Mouse (Mus musculus): ENCODE results near the gene 1810043G02Rik. TPM values are rescaled to one million over a fixed set of nuclear protein-coding genes. Genes with fewer than 3 reads are reported as not detected.
"Not testable (repeated sequence)": the region's sequence is repeated elsewhere in the genome, so short reads cannot be mapped to it uniquely, and the experiment has no call there.

The 1810043G02Rik gene
- total RNA-seq (2021) = 10 to 100 TPM in 1 of 2 experiments, 1 to 10 TPM in 1; 8.1 to 10.2 TPM
- long read RNA-seq, experiment 1, partial matches to known transcripts = 0 of 1 reads
- long read RNA-seq, experiment 1, other reads (novel, unspliced or antisense) = 1 of 1 reads
- long read RNA-seq, experiment 2 = 0 reads

GRCm38 (mm10) chr10:77978351-77979350, at the start of gene 1810043G02Rik:
Gene 1810043G02Rik (plus strand): TSS chr10:77978524.
- peak; percentile 100 for DNase-seq
- intact Hi-C loops (cut with DNase I) = no loop called here

DNA sequence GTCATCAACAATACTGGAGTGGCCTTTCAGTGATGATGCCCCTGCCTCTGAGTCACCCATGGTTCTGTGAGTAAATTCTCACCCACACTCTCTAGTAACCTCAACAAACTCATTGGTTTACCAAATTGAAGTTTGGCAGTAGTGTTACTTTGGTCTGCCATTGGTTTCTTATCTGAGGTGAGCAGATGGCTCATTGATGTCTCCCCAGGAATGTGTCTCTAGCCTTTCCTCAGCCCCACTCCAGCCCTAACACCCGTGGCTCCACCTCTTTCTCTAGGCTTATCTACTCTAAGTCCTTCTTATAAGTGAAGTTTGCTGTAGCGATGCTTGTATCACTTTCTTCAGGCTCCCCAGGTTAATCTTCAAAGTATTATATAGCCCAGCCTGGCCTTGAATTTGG, 38.6 kb upstream of the 1810043G02Rik start:
- intact Hi-C loops (cut with DNase I) = no loop called here

DNA sequence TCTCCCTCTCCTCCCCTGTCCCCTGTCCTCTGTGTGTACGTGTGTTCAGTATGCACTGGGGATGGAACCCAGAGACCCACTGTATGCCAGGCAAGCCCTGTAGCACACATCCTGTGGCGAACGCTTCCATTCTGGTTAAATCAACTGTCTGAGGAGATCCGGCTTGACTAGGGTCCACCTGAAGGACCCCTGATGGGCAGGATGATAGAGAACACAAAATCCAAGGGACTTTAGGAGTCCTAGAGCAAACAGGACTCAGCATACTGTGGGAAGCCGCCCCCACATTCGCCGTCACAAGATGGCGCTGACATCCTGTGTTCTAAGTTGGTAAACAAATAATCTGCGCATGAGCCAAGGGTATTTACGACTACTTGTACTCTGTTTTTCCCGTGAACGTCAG, 27.9 kb upstream of the 1810043G02Rik start:
- DNase-seq; intact Hi-C loops (cut with DNase I): not testable (repeated sequence)

More for the DNA sequence above, 38.6 kb upstream of the 1810043G02Rik start:
- no peak for DNase-seq

- DNase-seq = no peak
- intact Hi-C loops (cut with DNase I) = no loop called here
These were observed 15.6 kb upstream of the 1810043G02Rik start for GRCm38 (mm10) chr10:77962725-77963124.

GRCm38 (mm10) chr10:77963971-77964370, 14.4 kb upstream of the 1810043G02Rik start:
- intact Hi-C loops (cut with DNase I) = no loop called here

DNA sequence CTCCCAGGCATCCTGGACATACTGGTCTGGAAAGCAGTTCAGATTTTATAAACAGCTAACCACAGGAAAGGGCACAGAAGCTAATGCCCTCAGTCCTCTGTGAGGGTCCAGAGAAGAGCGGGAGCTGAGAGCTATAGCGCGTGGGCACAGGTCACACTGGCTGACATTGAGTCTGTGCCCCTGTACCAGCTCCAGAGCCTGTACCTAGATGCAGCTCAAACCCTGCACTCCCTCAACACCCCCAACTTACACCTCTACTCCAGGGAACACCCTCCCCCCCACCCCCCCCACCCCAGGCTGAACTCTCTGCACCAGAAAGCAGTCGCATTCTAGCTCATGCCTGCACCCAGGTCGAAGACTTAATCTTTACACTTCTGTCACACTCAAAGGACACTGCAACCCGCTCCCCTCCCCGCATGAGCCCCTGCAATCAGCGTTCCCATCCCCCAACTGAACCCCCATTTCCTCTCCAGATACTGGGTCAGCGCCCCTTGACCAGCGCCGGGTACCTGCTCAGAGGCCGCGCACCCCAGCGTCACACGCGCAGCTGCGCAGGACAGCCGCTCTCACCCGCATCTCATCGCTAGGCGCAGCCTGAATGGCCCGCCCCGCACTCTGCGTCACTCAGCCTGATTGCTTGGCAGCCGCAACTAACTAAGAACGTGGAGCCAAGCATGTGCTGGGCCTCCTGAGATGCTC, 8.9 kb upstream of the 1810043G02Rik start:
- peak; percentile 47 to 56 for DNase-seq
- intact Hi-C loops (cut with DNase I) = no loop called here

More at GRCm38 (mm10) chr10:77963971-77964370, 14.4 kb upstream of the 1810043G02Rik start:
- DNase-seq = no peak

GRCm38 (mm10) chr10:77969973-77970325, 8.4 kb upstream of the 1810043G02Rik start:
- DNase-seq = no peak
- intact Hi-C loops (cut with DNase I) = no loop called here

GRCm38 (mm10) chr10:77970481-77970880, 7.8 kb upstream of the 1810043G02Rik start, which contains the start of gene Trpm2:
Gene Trpm2 (minus strand): TSS chr10:77970563.
- intact Hi-C loops (cut with DNase I) = no loop called here
- DNase-seq = no peak

GRCm38 (mm10) chr10:77971191-77971590, 7.1 kb upstream of the 1810043G02Rik start:
- DNase-seq = no peak
- intact Hi-C loops (cut with DNase I) = no loop called here

DNA sequence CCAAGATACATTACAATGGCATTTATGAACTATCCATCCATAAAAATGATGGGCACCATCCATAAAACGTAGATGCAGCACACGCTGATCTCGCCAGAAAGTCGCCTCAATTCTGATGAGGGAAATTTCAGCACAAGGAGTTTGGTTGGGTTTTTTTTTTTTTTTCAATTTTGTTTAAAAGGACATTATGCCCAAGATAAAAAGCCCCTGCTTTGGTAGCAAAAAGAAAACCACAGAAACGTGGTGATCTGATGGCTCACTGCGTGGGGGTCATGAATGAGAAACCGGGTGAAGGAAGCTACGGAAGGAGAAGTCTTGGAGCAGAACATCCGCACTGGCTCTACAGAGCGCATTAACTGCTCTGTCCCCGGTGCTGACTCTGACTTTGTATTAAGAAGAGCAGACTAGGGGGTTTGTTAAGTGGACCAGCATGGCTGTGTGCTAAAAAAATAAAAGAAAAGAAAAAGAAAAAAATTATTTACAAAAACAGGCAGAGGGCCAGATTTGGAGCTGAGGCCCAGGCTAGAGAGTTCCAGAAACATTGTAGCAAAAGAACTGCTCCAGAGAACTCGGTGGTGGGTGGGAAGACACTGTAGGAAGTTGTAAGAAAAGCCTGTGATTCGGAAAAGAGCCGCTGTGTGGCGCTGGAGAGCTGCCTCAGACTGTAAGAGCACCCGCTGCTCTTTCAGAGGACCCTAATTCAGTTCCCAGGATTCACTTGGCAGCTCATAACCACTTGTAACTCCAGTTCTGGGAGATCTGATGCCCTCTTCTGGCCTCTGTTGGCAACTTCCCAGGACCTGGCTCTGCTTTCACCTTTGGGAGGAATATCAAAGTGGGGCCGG, 6.4 kb upstream of the 1810043G02Rik start:
- intact Hi-C loops (cut with DNase I) = no loop called here
- no peak for DNase-seq

- intact Hi-C loops (cut with DNase I) = no loop called here
- DNase-seq = no peak
These were observed 4.0 kb upstream of the 1810043G02Rik start for GRCm38 (mm10) chr10:77974323-77974722.

GRCm38 (mm10) chr10:77974811-77975210, 3.5 kb upstream of the 1810043G02Rik start:
- intact Hi-C loops (cut with DNase I) = no loop called here
- DNase-seq = no peak

DNA sequence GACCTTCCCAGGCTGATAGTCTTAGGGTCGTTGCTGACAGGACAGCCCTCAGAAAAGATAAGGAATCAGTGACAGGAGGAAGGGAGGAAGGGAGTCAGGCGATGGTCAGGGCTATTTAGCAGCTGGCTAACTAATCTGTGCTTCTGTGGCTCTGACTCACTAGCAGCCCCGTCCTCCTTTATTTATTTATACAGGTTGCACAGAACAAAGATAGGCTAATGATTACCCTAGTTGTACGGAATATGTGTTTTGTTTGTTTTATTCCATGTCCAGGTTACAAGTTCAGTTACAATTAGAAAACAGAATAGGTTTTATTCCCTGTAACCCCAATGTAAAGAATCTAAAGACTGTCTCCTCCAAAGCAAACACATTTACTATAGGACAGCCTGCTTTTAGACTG, 2.7 kb upstream of the 1810043G02Rik start:
- no peak for DNase-seq
- intact Hi-C loops (cut with DNase I) = no loop called here

GRCm38 (mm10) chr10:77976458-77977150, 1.7 kb upstream of the 1810043G02Rik start:
- intact Hi-C loops (cut with DNase I) = no loop called here
- DNase-seq = no peak

DNA sequence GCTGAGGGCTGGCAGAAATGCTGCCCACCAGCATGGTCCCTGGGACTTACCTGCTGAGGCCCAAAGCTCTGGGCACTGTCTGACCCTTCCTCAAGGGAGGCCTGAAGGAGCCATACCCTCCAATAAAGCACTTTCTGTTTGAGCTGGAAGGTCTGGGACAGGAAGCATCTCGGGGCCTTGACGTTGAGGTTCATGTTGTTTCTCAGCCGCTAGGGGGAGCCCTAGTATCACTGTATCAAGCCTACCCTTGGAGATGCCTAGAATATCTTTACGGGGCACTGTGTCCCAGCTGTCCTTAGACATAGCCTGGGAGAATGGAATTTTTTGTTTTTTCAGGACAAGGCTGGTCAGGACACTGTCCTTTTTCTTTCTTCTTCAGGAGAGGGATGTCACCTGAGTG, 6.3 kb downstream of the 1810043G02Rik start:
- peak; percentile 81 to 87 for DNase-seq
- intact Hi-C loops (cut with DNase I) = loop anchor here (2.0 to 5.0 kb wide), 3 partner anchors 24 to 176 kb away; no protein-coding TSS in a partner anchor

DNA sequence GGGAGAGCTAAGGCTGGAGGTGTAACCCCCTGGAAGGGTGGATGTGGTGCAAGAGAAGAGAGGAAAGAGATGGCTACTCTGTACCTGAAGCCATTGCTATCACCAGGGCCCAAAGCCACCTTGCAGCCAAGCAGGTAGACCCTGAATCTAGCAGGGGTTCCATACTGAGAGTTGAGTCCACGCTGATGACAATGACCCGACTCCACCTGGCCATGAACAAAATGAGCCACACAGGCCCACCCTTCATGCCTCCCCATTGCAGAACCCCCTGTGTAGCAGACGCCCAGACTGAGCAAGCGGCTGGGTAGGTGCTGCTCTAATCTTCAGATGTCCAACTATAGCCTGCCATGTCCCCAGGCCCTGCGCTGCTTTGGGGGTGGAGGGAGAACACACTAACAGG, 7.5 kb downstream of the 1810043G02Rik start:
- intact Hi-C loops (cut with DNase I) = loop anchor here (2.0 to 5.0 kb wide), 3 partner anchors 23 to 175 kb away; no protein-coding TSS in a partner anchor
- no peak for DNase-seq

GRCm38 (mm10) chr10:77995639-77996038, 17.3 kb downstream of the 1810043G02Rik start:
- intact Hi-C loops (cut with DNase I) = no loop called here
- no peak for DNase-seq

- intact Hi-C loops (cut with DNase I) = no loop called here
- no peak for DNase-seq
These were observed 21.9 kb downstream of the 1810043G02Rik start for GRCm38 (mm10) chr10:78000200-78000599.

GRCm38 (mm10) chr10:78001796-78002195, 23.5 kb downstream of the 1810043G02Rik start:
- intact Hi-C loops (cut with DNase I) = no loop called here
- DNase-seq = peak; percentile 62
